Mouse (Mus musculus) cerebellum, postnatal 25 days (tissue): ENCODE measurements around the gene Tent5c.

Source experiments
- DNase-seq, 2 experiments: peaks; one replicate each; pipeline ENCODE4 v3.0.0; 2021; ENCODE audit warnings: mixed read lengths in 2 of 2

The Tent5c gene

DNA sequence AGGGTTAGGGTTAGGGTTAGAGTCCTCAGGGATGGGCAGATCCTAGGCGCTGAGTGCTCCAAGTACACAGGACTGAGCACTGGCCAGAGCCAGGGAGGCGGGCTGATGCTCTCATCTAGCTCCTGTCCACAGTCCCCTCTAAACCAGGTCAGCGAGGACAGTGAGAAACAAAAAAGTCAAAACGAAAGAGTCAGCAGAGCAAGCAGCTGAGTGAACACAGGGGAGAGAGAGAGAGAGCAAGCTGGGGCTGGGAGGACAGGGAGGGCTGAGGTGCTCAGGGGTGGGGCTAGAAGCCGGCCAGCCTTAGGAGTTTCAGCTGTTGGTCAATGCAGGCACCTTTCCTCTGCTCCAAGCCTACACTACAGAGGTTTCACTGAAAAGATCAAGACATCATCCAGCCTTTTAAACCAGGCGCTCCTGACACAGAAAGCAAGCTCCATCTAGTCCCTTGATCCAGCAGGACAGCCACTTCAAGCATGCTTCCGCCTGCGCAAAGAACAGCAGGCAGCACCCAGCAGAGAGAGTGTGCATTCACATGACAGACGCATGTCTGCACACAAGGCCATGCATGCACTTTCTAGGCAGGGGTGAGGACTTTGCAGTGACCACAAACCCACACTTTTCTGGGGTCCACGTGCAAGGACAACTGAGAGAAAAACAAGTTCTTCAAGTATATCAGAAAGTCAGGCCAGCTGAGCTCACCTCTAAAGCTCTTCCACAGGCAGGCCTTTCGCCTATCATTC lies 3.6 kb downstream of the Tent5c start:
- DNase-seq = no peak

DNA sequence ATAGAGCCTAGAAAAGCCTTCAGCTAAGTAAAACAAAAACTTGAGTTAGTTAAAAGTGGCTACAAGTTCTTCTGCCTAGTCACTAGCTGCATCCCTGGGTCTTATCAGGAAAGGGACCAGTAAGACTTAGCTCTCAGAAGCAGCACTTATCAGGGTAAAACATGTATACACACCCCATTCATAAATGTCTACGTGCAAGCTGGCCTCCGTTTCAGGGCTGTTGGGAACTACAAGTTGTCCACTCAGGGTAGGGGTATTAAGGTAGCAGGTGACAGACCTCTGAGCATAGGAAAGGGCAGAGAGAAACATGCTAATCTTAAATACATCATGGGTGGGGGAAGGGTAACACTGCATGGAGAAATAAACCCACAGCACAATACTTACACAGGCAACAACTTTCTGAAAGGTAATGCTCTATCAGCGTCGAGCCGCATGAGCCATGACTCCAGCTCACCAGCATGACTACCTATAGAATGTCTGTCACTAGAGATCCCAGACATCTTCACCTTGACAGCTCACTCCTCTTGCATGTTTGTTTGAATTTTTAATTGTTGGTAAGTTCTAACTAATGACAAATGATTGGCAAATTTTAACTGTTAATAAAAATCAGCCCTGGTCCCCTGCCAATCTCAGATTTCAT lies 6.0 kb downstream of the Tent5c start:
- no peak for DNase-seq

DNA sequence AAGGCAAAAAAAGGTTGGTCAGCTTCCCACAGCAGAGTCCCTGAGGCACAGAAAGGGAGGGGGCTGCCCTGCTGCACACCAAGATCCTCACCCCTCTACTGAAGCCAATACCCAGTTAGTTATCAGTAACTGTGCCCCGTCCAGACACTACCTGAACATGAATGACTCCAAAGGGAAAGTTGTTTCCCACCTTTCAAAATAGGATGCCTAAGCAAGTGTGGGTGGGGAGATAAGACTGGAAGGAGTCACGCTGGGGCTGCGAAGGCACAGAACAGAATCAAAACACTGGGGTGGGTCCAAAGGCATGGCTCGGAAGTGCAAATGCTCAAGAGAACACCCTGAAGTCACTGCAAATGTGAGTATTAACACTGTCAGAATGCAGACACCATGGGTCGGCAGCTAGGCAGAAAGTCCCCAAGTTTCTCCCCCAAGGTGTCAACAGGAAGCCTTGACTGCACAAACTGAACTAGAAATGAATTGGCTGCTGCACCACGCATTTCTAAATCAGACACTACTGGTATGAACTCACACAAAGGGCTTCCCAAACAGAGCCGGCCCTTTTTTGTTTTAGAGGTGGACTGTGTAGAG lies 6.7 kb downstream of the Tent5c start:
- no peak for DNase-seq

DNA sequence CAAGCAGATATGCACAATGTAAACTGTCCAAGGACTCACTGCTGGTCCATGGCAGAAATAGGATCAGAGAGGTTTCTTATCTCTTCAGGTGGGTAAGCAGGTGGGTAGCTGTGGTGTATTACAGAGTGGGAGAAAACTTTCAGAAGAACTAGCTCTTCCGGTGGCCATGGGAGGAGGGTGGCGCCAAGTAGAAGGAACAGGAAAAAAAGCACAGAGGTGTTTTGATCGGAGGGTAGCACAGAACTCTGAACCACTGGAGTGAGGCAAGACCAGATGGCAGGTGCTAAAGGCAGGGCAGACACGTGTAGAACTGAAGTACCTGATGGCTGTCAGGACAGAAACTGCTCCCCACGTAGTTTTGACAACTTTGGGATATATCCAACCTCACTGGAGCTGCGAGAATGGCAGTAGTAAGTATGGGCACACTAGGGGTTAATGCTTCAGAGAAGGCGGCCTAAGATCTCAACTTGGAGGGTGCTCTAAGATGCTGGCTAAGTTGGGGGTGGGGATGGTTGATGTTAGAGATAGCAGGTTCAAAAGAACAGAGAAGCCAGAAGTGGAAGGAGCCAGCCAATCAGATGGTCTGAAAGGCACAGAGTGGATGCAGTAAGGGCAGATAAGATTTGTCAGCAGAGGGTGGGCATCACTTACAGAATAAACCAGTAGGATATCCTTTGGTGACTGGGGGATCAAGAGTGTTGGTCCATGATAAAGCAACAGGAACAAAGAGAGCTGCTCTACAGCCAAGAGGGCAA lies 8.7 kb downstream of the Tent5c start:
- no peak for DNase-seq

DNA sequence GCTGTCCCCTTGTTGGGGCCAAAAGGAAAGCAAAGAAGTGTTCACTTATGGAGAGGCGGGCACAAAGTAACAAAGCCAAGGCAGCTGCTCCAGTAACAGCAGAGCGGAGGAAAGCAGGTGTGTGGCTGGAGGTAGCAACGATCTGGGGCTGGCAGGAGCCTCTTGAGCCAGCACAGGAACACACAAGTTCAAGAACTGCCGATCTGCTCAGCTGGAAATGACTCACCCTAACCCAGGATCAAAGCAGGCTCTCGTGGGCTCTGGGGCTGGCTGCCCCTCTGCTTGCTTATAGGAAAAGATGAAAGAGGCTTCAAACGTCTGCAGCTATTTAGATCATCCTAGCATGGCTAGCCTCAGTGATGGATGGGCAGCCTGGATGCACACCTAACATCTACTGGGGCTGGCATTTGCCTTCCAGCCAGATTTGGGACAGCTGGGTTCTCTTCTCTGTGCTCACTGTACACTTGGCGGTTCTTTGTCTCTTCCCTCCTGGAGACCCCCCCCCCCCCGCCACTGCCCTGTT lies 14.1 kb downstream of the Tent5c start:
- no peak for DNase-seq

DNA sequence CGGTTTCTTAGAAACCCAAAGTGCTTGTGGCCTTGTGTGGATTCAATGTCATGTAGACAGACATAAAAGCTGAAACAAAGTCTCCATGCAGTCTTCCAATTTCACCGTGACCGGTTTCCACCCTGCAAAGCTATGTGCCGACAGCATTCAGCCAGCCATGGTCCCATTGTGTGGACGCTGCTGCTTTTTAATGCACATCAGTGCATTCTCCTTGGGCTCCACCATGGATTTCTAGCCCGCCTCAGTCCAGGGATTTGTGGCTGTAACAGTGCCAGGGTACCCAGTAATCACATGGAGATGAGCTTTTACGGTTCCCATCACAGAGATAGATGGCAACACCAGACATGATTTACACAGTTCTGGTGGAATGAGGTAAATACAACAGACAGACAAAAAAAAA lies 14.6 kb downstream of the Tent5c start:
- DNase-seq = no peak

DNA sequence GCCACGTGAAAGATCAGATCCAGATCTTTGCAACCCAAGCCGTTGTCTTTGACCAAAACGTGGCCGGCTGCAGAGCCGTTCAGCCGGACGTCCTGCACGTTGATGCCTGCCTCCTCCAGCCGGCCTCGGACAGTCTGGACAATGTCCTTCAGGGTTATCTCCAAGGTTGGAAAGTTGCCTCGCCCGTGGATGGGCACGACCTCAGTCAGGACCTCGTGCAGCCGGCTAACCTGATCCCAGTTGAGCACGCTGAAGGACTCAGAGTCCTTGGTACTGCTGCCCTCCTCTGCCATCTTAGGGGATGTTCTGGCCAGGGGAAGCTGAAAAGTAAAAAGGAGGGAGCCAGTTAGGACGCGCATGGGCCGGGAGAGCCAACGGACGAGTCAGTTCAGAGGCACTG lies 16.0 kb downstream of the Tent5c start:
- DNase-seq = no peak

DNA sequence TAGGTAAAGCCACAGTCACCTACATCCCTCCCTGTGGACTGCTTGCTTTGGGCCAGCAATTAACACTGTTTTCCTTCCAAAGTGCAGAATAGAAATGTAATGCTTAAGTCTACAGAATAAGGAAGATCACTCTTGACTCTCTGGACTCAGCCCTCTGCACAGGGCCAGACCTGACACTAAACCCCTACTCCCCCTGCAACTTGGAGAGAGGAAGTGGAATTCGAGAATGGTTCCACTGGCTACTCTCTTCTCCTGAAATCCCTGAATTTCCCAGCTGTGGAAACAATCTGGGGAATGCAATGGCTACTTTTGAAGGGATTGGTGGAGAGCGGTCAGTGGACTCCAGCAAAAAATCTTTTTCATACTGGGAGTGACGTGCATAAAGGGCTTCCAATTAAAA lies 18.2 kb downstream of the Tent5c start:
- DNase-seq = no peak

DNA sequence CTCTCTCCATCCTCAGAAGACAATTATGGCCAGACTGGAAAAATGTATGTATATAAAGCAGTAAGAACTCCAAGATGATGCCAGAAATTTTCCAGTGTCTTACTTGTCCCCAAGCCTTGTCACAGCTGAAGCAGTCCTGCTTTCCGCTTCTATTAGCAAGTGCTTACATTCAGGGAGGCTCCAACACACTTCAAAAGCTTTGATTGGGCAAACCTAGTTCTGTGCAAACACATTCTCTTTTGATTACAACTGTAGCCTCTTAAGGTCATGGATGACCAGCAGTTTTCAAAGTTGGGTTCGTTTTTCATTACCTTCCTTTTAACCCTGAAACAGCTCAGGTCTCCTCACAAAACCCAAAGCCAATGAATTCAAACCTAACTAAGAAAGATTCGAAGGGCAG lies 19.0 kb downstream of the Tent5c start:
- DNase-seq = no peak

DNA sequence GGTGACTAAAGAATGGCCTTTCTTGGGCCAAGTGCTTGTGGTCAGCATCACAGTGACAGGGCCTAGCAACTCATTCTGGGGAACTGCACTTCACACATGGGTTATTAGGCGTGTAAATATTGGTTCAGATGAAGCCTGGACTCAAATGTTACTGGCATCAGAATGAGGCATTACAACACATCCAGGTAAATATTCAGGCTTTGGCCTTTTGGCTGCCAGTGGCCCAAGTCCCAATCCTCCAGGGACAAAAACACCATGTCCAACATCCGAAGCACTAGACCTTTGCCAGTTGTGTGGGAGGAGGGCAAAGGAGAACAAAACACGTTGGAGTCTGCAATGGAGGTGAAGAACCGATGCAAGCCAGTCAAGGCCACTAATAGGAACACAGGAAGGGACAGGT lies 22.6 kb downstream of the Tent5c start:
- no peak for DNase-seq

DNA sequence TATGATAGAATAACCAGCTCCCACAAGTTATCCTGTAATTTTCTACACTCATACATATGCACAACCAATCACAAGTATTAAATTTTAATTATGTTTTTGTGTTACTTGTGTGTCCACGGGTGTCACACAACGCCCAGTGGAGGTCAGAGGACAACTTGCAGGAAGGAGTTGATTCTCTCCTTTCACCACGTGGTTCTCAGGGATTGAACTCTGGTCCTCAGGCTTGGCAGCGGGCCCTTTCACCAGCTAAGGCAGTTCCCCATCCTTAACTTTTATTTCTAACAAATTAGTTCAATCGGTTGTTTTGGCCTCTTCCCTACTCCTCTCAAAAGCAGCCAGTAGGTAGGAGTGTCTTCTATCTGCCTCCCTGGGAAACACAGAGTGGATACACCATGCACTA lies 24.5 kb downstream of the Tent5c start:
- DNase-seq = no peak

DNA sequence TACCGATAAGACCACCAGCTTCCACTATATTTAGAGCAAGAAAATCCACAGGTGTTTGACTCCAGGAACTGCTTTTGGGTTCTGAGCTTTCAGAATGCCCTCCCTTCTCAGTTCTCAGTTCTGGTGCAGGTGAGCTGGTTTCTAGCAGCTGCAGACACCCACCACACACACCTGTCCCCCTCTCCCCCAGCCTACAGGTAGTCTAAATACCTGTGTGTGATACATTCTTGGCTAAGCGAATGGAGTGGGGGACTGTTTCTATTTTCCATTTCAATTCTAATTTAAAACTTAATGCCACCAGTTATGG lies 25.2 kb downstream of the Tent5c start:
- DNase-seq = no peak

DNA sequence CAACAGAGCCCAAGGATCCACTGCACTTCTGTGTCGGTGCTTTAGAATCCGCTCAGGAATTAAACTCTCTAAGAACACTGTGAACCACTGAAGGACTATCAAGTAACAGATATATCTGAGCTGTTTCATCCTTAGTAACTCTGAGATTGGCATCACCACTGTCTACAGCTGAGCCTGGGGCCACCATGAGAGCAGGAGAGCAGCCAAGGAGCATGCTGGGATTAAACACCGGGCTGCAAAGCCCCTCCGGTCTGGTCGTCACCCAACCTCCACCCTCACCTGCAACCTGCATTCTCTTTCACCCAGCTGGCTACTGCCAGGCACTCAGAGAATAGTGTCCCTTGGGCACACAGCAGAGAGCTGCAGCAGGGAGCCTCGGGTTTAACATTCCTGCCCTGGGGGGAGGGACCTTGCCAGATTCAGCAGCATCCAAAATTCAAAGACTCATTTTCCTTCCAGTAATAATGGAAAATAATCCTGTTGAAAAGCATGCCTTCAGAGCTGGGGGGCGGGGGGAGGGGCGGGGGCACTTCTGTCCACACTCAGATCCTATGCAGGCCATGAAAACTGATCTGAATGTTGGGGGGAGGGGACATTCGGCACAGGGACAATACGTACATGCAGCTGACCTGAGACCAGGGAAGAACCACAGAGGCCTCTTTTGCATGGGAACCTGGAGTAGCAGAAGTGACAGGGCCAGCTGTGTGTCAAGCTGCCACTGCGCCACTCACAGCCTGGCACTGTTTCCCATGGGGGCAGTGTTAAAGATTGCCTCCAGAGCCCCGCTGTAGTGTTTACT lies 25.8 kb downstream of the Tent5c start:
- DNase-seq = no peak

DNA sequence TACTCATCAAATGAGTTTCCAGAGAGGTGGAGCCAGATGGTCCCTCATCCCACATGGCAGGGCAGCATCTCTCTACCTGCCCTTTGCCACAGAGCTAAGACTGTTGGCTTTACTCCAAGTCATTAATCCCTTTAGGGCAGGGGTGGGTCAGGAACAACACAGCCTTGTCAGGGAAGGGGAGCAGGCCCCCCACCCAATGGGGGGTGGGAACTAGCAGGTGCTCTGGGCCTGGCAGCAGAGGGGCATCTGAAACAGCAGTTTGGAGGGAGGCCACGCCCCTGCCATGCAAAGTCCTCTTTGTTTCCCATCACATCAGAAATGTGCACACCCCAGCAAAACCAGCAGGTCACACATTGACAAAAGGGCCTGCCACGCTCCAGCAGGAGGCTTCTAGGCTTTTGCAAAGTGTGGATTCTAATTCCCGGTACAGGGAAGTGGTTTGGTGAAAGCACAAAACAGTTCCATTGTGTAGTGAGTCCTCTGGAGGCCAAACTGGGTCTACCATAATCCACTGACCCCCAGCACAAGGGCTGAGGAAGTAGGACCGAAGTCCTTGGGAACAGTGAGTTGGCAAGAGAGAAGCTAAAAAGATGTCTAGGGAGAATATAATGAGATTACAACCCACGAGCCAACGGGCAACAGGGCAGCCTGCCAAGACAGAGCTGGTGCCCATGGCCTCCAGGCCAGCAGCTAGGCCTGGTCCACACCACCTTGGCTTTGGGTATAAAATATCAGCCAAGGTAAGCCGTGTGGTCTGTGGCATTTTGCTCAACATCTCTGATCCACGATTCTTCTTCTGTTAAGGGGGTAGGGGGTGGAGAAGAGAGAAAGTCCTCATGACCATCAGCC lies 26.7 kb downstream of the Tent5c start:
- peak; percentile 41 to 69 for DNase-seq

DNA sequence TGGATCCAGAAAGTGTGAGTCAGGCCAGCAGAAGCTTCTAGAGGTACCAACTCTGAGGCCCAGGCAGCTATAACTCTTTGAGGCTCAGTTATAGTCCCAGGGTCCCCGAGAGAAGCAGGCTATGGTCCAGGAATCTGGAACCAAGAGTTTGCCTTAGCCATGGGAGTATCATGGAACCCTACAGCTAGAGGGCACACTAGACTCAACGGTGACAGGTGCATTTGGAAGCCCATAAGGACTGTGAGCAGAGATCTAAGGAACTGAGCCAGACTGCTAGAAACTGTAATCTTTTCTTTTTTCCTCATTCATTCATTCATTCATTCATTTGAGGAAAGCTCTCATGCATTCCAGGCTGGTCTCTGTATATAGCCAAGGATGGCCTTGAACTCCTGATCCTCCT lies 28.6 kb downstream of the Tent5c start:
- no peak for DNase-seq

DNA sequence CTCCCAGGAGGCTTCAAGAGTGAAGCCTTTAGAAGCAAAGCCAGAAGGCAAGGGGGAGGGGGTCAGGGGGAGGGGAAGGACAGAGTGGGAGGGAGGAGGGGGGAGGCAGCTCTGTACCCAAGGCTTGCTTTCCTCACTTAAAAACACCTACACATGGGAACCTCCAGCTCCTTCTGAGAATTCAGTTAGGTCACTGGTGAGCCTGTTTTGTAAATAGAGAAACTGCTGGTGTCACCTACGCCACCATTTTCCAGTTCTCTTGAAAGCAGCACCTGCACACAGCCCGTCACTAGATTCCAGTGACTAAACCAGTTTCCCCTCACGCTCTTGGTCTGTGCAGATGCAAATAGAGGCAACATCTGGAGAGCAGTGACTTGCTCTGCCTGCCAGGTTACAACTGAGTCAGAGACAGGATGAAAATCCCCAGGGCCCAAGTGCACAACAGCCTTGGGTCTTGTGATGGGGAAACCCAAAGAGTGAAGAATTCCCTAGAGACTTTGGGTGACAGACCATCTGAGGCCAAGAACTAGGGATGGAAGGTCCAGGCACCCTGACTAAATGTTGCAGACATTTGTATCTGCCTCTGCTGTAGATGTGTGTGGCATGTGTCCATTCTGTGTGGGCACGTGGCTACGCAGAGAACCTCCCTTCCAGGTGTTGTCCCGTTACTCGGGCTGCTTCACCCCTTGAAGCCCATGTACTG lies 45.2 kb downstream of the Tent5c start:
- DNase-seq = no peak

DNA sequence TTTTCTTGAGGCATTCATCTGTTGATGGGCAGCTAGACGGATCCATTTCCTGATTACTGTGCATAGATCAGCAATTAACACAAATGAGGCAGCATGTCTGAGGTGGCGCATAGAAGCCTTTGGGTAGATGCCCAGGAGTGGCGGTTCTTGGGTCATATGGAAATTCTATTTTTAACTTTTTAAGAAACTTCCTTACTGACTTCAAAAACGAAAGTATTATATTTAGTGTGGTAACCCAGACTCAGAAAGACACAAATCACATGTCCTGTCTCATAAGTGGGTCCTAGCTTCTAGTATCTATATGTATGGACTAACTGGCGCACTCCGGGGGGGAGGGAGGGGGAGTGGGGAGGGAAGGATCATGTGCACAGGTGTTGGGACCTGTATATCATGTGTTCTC lies 46.6 kb downstream of the Tent5c start:
- DNase-seq = no peak

DNA sequence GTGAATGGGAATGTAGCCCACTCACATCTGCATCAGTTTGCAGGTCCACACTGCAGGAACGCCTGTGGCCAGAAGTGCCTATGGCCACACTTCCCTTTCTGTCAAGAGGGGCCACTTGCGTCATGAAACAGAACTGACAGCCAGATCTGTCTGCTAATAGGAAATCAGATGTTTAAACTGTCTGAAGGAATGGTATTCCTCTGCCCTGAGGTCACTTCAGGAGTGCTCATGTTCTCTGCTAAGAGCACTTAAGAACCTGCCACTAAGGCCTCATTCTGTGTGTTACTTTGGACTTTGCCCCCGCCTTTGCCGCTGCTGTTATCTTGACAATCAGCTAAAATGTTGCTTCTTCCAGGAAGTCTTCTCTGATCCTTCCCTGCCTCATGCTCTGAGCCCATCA lies 48.4 kb downstream of the Tent5c start:
- no peak for DNase-seq

DNA sequence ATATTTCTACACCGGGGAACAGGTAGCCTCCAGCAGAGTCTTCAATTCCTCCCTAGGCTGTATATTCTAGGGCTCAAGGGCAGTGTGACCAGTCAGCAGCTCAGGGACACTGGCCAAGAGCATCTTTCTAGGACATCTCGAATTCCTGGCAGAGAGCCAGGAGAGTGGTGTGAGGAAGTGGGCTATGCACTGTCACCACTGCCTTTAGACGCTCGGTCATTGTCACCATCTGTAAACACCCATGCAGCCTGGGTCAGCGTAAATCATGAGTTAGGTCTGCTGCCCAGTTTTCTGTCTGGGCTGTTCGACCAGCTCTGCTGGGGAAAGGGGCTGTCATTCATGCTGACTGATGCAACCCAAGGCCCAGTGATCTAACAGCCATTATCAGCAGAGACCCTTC lies 49.1 kb downstream of the Tent5c start:
- peak in 1 of 2 experiments; percentile 24 for DNase-seq

DNA sequence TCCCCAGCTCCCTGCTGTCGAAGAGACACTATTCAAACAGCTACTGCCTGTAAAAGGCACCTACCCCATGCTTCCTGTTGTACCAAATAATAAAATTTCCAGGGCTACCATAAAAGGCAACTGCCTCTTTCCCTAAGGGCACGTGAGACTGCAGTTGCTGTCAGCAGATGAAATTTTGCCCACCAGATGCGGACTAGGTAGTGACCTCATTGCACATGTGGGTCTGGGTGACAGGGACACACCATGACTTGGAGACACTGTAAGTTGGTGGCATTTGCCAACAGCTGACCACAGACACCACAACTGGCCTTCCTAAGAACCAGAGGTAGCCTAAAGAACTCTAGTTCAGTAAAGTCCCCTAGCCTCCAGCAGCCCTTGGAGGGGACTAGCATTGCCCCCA lies 50.0 kb downstream of the Tent5c start:
- DNase-seq = no peak

DNA sequence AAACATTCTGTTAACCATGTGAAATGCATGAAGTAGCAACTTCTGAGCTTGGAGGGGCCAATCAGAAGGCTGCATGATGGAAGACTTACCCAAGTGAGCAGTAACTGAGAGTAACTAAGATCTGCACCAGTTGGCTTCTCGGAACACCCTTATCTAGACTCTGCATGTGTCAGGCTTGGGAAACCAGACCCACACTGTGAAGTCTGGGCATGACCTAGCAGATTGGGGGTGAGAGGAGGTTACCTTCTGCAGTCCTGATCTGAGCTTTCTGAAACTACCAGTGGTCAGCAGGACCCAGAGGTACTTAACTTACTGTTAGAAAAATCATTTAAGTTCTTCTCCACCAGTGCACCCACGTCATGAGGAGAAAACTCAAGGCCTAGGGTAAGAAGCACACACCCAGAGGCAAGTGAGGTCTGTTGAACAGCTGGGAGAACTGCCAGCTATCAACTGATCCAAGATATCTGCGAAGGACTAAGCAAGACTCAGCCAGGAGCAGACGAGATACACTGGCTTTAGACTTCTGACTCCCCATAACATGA lies 50.6 kb downstream of the Tent5c start:
- DNase-seq = no peak
